Mouse (Mus musculus): ENCODE results near the gene Gm10234. TPM values are rescaled to one million over a fixed set of nuclear protein-coding genes. Genes with fewer than 3 reads are reported as not detected.

The Gm10234 gene
- total RNA-seq (2023), result not detected

DNA sequence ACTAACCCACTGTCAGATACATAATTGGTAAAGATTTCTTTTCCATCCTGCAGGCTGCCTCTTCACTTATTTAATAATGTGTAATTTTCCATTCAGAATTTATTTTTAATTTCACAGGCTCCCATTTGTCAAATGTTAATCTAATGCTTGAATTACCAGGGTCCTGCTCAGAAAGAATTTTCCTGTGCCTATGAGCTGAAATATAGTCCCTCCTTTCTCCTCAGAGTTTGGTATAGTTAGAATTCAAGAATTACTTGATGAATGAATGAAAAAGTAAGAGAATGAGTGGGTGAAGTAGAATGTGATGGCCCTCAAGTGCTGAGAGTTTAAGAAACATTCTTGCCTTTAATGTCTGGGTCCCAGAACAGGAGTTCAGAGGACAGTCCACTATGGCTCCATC lies at the start of gene Gm10234:
Gene Gm10234 (plus strand): TSS at position 301 of the 400 bp plus-strand sequence.

Other genes with a start within 250 kb of the Gm10234 start
- gene Kbtbd8, start 204.9 kb upstream of the Gm10234 start, total RNA-seq (2023), result 6.0 TPM